Mouse (Mus musculus): ENCODE measurements around the gene Ctu2. TPM values are rescaled to one million over a fixed set of nuclear protein-coding genes. Genes with fewer than 3 reads are reported as not detected.
A peak's percentile ranks its signal among the peaks of the same experiment; 100 is the strongest.

The Ctu2 gene
- total RNA-seq (2021), result 21.3 and 23.0 TPM in 2 replicates
- long read RNA-seq, experiment 1, transcript Ctu2-201 (15 exons, 3,066 nt), result major isoform, 26 of 38 reads
- long read RNA-seq, experiment 1, partial matches to known transcripts, result 5 of 38 reads
- long read RNA-seq, experiment 1, other reads (novel, unspliced or antisense), result 4 of 38 reads
- long read RNA-seq, experiment 2, transcript Ctu2-201 (15 exons, 3,066 nt), result major isoform, 10 of 18 reads
- long read RNA-seq, experiment 2, partial matches to known transcripts, result 3 of 18 reads
- long read RNA-seq, experiment 2, other reads (novel, unspliced or antisense), result 4 of 18 reads

GRCm38 (mm10) chr8:122475580-122476320 lies at the start of gene Ctu2, which contains the start of gene Rnf166:
TSS of gene Ctu2 (plus strand) at chr8:122476143.
TSS of gene Rnf166 (minus strand) at chr8:122476064.
- peak; percentile 97 for DNase-seq

- DNase-seq, result no peak
Observed at GRCm38 (mm10) chr8:122426145-122426544, 49.8 kb upstream of the Ctu2 start.

DNA sequence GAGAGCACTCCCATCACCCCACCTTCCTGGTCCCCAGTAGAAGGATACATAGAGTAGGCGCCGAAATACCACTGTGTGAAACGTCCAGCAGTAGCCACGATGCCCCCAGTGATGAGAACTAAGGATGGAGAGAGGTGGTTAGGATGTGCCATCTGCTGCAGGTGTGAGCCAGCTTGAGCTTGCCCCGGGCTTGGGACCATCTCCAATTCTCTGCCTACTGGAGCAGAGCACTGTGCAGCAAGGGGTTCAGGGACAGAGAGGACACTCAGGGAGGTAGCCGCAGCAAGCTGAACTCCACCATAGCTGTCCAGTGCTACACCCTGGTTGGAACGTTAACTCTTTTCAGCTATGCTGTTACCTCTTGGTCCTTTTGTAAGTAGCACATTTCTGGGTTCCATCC lies 48.3 kb upstream of the Ctu2 start:
- DNase-seq, result no peak

- DNase-seq, result no peak
Observed at GRCm38 (mm10) chr8:122428163-122428562, 47.8 kb upstream of the Ctu2 start.

DNA sequence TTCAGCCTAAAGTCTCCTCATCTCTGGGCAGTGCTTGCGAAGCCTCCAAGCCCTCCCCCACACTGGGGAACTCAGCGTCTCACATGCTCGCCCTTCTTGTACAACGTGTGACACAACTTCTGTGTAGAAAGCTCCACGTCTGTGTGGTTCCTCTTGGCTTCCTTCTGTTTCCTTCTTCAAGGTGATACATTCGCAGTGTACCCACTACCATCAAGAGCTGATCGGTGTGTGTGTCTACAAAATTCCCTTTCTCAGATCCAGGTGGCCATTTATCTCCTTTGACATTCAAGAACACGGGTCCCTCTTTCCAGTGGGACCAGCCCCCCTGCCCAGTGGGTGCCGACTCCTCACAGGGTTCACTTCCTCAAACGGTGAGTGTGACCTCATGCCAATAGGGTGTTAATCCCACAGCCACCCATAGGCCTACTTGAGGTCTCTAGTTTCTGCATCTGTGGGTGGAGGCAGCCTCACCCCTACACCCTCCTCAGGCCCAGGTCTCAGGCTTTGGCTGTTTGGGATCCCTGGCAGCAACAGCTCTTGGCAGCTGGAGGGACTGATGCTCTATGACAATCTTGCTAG lies 45.8 kb upstream of the Ctu2 start:
- DNase-seq, result no peak

- no peak for DNase-seq
Observed at GRCm38 (mm10) chr8:122430646-122431045, 45.3 kb upstream of the Ctu2 start.

DNA sequence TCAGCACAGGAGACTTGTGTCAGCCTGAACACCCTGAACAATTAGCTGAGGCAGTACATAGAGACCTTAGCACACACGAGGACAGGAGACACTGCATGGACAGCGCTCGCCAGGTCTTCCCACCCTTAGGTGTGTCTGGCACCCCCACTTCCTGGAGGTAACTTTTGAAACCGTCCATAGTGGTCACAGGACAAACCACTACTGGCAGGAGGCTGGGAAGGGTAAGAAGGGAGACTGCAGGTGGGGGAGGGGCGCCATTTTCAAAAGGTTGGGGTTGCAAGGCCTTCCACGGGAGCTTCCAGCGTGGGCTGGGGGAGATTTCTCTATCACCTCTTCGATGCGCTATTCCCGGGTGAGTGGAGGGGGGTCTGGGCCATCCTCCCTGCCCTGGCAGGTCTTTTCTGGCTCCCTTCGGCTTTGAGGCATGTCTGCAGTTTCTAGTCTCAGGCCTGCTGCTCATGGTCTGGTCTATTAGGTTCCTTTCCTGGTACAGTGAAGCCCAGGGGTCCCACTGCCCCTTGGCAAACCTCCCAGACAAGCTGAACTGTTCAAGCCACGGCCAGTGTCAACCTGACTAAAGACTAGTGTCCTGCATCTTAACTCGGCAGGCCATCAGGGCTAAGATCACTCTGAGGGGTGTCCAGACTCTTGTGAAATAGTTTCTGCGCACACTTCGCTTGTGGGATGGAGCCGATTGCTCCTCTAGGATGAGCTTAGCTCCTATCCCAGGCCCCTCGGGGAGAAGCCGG lies 44.1 kb upstream of the Ctu2 start:
- no peak for DNase-seq

DNA sequence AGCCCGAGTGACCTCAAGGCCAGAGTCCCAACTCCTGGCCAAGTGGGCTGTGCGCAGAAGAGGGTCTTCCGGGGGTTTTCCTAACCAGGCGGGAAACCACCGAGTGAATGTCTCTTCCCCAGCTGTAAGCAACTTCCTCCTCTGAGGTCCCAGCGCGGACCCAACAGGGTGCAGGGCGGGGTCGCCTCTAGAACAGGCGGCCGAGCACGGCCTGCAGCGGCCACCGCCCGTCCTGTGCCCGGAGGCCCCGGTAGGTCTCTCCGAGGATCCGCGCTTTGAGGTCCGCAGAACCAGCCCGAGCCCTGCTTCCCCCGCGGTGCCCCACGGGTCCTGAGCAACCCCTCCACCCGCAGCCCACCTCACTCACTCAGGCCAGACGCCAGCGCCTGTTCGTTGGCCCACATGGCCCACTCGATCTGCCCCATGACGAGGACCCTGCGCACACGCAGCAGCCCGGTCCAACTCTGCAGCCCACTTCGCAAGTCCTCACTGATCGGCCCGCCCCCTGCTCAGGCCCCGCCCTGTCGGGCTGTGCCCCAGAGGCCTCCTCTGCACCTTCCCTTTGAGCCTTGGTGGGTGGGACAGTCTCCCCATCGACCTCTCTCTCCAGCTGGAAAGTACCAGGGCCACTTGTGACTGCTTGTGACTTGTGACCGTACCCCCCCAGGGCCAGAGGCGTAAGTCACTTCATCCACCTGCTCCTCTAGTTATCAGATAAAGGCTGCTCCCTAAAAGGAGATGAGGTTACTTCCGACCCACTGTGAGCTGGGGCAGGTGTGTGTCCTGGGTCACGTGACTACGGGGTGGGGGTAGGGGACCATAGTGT lies 43.3 kb upstream of the Ctu2 start, which contains the start of gene Cyba:
TSS of gene Cyba (minus strand) at position 488 of the 826 bp plus-strand sequence.
- DNase-seq, result peak; percentile 82

- DNase-seq, result peak; percentile 36
Observed at GRCm38 (mm10) chr8:122433269-122433905, 42.6 kb upstream of the Ctu2 start.

DNA sequence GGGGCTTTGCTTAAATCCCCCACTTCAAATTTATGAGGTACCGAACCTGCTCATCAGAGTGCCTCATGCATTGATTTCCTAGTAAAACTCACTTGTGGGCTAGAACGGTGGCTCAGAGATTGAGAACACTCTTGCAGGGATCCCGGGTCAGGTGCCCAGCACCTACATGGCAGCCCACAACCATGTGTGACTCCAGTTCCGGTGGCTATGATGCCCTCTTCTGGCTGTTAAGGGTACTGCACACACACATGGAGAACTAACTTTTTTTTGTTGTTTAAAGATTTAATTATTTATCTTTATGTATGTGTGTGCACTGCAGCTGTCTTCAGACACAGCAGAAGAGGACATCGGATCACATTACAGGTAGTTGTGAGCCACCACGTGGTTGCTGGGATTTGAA lies 40.6 kb upstream of the Ctu2 start:
- DNase-seq, result no peak

DNA sequence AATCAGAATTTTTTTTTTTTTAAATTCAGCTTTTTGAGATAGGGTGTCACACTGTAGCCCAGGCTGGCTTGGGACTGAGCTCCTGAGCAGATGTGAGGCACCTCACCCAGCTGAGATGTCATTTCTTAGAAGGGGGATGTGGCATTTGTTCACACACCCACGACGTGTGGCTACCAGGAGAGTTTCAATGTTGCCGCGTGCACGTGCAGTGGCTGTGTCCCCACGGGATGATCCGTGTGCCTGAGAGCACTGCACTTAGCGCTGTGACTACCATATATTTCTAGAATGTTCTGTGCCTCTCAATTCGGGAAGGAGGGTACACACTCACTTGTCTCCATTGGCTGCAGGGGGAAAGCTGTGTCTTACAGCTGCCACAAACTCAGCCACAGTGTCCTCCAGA lies 39.8 kb upstream of the Ctu2 start:
- no peak for DNase-seq

- no peak for DNase-seq
Observed at GRCm38 (mm10) chr8:122436586-122437125, 39.3 kb upstream of the Ctu2 start.

DNA sequence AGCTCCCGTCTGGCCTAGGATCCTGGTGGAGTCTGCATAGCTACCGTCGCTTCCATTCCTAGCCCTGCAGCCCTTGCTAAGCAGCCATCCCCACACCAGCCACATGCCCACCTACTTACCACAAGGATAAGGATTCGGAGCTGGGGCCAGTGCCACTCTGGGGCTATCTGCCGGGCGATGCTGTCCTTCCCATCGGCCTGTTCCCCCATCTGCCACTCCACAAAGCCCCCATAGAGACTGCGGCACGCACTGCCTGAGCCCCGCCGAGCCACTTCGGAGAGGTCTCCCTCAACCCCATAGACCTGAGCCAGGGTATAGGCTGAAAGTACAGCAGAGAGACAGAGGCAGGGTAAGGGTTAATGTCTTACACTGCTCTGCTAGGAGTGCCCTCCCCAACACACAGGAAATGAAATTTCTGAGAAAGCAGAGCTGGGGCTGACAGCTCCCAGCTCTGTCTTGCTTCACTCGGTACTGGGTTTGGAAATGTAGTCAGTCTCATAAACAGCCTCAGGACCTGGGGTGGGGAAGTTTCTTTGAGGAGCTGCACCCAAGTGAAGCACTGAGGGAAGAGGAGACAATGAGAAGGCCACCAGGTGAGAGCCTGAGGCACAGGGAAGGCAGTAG lies 38.1 kb upstream of the Ctu2 start:
- DNase-seq, result no peak

DNA sequence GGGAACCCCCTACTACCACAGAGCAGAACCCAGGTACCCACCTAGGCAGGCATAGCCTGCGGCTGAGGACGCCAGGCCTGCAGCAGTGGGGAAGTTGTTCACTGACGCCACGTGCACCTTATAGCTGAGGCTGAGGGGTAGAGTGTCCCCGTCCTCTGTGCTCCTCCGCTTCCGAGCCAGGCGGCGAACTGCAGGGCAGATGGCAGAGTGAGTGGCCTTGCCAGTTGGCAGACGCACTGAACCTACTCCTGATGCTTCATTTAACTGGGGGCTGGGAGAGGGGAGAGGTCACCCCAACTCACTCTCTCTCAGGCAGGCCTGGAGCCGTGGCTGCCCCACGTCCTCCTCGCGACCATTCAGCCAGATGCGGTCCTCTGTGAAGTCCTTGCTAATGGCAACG lies 36.6 kb upstream of the Ctu2 start:
- DNase-seq, result no peak

- no peak for DNase-seq
Observed at GRCm38 (mm10) chr8:122441326-122441725, 34.6 kb upstream of the Ctu2 start.

DNA sequence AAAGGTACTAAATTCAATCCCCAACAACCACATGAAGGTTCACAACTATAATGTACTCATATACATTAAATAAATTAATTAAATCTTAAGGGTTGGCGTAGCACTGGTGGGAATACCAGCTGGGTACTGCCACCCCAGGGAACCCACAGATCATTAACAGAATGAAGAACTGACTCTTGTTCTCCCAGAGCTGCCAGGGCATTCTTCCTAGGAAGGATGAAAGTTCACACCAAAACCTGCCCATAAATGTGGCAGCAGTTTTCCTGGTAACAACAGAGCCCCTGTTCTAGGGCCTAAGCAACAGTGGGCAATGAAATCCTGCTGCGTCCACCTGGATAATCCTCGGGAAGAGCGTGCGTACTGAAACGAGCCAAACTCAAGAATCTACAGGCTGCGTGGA lies 33.6 kb upstream of the Ctu2 start:
- DNase-seq, result no peak

GRCm38 (mm10) chr8:122442781-122443180 lies 33.2 kb upstream of the Ctu2 start:
- DNase-seq, result no peak

- peak; percentile 99 for DNase-seq
Observed at GRCm38 (mm10) chr8:122443262-122444006, 32.5 kb upstream of the Ctu2 start, which contains the start of gene Mvd. TSS of gene Mvd (minus strand) at chr8:122443422.

DNA sequence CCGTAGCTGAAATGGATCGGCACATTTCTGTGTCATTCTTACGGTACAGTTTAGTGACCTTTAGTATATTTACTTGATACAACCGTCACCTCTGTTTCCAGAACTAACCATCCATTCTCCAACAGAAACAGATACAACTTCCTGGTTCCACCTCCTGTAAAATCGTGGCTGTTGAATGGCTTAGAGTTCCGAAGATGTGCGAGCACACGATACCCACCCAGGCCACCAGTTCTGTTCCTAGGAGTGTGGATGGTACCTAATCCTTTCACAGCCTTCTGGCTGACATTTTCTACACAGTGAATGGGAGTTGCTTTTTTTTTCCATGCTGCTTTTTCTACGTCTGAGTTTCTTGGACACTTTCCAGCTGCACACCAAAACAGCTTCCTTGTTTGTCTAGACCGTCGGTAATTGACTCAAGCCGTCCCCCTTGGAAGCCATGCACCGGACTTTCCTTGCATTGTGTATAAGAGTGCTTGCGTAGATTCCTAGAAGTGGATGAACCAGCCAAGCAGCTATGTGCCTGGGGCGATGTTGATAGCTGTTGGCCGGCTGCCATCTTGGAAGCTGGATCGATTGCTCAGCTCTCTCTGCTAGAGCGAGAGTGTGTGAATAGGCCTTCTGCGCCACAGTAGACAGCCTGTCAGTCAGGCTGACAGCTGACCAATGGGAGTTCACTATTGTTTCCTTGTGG lies 31.7 kb upstream of the Ctu2 start:
- DNase-seq, result peak; percentile 89

Data from adrenal gland, postnatal 14 days (tissue).